Mouse (Mus musculus) olfactory bulb, adult 2 months (tissue): ENCODE data around the gene Optn.

Experiments
- CTCF ChIP-seq: fragments of 200-500 bp; IDR thresholded peaks from 2 replicates; pipeline ENCODE4 v1.5.1; 2012; ENCODE audit warnings: low read depth, mild to moderate bottlenecking, low read length, moderate library complexity; ENCODE audit not compliant: insufficient read depth
- POLR2A ChIP-seq: fragments of 200-500 bp; IDR thresholded peaks from 2 replicates; pipeline ENCODE4 v1.6.1; 2012; ENCODE audit warnings: mild to moderate bottlenecking, low read depth, low read length, moderate library complexity; ENCODE audit not compliant: insufficient read depth

DNA sequence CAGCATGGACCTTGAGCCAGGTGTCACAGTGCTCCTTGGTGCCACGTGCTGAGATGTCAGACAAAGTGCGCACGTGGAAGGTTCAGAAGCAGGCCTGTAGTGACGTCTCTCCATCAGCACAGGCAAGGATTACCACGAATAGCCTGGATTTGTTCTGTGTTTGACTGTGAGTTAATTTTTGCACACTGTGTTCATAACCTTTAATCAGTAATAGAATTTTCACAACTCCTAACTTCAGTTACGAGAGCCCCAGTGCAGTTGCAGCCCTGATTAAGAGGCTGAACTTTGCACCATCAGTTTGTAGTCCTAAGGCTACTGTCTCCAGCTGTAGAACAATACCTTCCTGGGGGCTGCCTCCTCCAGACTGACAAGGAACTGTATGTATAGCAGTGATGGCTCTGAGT is 67.4 kb downstream of the Optn start:
- TF ChIP-seq POLR2A (no peak), CTCF (no peak)
